Mouse (Mus musculus) neutrophil, adult 5-6 weeks (primary cell): ENCODE measurements at regions not wholly inside any gene's neighbourhood (a gene's known extent, or its start where the extent isn't known, plus 50 kb on each side); places are given as distances from the start of the nearest gene placed in this dataset.

Source experiments
- ATAC-seq: fragments of 151-379, 151-347 bp; 2 replicates; pipeline ENCODE4 v1.8.0; 2017; ENCODE audit warnings: mild to moderate bottlenecking, moderate TSS enrichment; ENCODE audit not compliant: insufficient number of reproducible peaks, poor library complexity, low FRiP score, severe bottlenecking; ENCODE audit errors: extremely low read depth

DNA sequence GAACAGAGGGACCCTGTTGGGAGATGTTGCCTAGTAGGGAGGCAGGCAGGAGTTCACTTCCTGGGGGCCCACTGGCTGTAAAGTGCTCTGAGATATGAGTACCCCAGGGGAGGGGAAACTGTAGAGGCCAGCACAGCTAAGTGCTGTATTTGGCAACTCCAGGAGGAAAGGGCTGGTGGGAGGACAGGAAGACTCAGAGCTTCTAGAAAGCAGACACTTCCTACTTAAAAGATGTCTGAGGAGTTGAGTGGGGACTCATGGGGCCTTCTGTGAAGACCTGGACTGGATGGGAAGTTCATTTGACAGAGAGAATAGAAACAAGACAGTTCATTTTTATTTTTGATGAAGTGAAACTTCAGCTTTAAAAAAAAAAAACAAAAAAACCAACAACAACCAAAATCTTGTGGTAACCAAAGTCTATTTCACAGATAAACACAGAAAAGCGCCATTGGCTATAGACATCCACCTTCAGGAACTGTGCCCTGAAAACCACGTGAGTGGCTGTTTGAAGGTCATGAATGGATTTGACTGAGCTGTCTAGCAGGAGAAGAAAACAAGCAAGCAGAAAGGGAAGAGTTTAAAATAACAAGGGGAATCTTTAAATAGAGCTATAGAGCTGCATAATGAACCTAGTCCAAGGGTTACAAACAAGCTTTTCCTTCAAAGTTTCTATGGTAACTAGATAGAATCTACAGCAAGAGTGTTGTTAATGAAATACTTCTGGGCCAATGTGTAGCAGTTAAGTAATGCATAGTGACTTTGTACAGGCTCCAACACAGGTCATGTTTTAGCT, 105.9 kb upstream of the Arhgap5 start:
- ATAC-seq: no peak

DNA sequence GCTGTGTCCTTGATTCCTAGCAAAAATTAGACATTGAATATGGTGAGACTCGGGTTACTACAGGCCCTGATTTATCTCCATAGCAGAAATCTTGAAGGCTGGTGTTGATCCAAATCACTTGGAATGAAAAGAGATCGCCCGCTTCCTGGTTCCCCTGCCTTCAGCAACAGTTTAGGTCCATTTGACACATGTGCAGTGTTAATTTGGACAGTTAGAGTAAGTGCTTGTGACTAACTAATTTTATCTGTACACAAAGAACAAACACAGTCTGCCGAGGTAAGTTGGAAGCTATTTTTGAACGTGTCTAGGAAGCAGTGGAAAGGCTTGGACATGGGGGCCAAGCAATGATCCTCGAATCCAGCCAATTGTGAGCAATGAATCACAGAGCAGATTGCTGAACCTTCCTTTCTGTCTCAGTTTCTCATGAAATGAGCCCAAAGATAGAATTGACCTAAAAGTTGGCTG, 105.2 kb upstream of the Arhgap5 start:
- ATAC-seq: no peak

DNA sequence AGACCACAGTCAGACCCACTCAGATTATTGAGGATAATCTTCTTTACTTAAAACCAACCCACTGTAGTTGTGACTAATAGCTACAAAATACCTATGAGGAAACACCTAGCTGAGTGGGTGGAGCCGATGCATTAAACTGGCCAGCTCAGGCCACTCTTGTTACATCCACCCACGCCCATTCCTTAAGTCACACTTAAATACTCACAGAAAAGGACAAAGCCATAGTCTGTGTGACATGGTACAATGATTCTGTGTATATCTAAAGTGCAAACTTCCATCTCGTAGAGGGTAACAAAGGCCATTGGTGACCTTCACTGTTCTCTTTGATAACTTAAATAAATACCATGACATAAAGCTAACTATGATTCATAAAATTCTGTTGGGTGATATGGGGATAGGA, 103.7 kb upstream of the Arhgap5 start:
- no peak for ATAC-seq

DNA sequence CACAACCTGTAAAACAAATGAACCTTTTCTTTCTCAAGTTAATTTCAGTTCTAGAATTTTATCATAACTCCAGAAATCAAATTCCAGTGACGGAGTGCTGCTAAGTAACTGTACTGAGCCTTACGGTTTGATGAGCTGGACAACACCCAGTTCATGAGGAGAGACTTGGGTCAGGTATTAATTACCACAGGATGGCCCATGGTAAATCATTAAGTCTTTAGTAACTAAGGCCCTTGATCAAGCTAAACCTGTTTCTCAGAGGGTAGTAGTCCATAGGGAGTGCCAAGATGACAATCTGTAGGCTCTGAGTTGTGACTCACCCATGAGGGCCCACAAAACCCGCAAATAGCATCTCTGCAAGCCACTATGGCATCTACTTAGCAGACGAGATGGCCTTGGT, 101.1 kb upstream of the Arhgap5 start:
- no peak for ATAC-seq

DNA sequence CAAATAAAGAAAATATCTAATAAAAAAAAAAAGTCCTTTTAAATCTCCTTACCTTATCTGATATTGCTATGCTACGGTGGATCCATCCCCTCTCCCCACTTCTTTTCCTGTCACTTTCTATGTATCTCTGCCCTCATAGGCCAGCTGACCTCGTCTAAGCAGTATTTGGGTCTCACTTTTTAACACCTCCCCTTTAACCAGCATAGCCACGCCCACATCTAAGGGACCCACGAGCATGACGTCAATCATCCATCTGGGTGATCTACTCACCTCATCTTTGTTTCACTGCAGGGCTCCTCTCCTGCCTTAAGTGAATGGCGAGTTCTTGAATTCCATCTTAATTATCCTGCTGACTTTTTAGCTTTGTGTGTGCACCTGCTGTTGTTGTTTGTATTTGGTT, 97.4 kb upstream of the Arhgap5 start:
- ATAC-seq: no peak

DNA sequence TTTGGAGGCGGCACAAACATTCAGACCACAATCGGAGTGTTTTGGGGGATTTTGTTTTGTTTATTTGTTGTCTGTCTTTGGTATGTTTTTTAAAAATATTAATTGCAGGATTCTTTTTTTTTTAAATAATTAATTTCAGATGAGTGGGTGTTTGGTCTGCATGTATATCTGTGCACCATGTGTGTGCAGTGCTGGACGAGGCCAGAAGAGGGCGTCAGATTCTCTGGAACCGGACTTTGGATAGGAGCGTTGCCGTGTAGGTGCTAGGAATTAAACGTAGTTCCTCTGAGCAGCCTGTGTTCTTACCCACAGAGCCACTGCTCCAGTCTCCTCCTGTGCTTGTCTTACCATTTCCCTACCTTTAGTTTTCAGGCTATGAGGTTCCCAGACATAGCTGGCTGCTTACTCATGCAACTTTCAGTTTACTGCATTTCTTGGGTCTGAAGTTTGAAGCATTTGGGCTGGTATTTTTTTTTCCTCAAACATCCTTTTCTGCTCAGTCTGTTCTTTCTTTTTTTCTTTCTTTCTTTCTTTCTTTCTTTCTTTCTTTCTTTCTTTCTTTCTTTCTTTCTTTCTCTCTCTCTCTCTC, 95.4 kb upstream of the Arhgap5 start:
- no peak for ATAC-seq

DNA sequence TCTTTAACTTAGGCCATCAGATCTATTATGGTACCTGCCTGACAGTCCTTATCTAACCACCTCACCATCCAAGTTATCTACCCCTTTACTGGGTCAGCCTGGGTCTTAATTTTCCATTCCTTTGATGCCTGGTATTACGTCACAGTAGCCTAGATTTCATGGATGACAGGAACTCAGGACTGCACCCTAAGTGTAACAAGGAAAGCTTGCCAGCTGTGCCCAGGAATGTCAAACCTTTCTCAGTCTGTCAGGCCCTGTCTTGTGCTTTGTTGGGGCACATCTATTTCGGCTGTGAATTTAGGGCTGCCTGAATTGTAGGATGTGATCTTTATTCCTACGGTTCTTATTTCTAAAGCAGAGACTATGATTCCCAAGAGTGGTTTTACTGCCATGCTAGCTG, 94.6 kb upstream of the Arhgap5 start:
- no peak for ATAC-seq

DNA sequence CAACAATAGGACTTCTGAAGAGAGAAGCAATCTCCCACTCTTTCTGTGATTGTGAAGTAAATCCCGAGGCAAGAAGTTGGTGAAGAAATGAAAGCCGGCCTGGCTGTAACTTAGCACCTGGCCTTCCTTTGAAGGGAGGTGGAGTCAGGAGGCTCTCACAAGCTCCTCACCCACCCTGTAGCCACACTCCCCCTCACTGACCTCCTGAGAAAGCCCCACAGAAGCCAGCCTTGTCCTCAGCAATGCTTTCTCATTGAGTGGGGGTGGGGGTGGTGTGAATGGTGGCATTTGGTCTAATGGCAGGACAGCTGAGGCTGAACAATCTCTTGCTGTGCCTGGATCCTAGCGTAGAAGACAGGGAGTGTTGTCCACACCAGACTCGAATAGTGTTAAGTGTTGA, 91.6 kb upstream of the Arhgap5 start:
- no peak for ATAC-seq

DNA sequence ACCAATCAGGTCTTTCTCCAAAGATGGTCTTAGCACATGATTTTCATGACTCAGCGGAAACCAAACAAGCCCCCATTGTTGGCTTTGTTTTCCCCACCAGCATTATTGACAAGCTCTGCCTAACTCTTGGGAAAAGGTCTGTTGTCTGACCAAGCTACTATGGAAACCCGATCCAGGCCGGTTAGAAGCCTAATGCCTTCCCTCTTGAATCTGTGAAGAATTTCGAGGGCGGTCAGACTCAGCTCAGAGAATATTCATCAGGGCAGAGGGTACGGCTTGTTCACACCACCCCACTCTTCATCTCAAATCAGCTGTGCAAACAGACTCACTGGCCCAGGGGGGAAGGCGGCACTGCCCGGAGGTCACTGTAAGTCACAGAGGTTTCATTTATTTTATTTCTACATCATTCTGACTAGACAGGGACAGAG, 90.7 kb upstream of the Arhgap5 start:
- ATAC-seq: no peak

DNA sequence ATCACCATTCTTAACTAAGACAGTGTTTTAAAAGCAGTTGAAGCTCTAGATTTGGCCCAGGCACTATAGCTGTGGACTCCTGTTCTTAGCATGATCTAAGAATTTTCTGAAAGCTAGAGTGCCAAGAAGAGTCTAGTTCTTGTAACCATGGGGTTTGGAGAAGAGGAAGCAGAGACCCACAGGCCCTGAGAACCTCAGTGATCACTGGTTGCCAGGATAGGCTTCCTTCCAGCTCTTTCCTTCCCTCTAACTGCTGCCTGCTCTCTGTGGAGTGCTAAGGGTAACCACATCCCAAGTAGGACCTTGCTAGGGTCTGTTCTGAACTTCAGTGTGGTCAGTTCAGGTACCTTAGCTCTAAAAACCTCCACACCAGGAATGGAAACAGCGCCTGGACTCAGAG, 81.0 kb upstream of the Arhgap5 start:
- ATAC-seq: no peak

DNA sequence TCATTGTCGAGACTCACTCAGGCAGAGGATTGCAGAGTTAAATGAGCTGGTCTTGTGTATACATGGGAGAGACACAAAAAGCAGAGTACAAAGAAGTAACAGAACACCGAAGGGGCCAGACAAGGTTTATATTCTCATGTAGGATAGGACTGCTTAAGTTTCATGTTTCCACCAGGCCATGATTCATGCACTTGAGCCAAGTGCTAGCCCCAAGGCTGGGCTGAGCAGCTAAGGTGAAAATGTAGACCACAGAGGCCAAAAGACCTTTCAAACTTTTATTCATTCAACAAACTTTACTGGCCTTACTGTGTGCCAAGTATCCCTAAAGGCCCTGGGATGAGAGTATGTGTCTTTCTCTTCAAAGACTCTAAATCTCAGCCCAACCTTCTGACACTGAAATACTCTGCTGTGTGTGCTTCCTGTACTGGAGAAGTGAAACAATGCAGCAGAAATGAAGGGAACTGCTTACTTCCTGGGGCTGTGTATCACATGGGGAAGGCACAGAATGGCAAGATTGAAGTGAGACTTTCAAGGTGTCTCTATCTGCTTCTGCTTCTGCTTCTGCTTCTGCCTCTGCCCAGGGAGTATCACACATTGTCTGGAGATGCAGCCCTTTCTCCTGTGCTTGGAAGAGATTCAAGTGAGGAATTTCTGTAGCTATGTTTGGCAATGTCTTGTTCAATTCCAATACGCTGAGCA, 79.3 kb upstream of the Arhgap5 start:
- no peak for ATAC-seq

DNA sequence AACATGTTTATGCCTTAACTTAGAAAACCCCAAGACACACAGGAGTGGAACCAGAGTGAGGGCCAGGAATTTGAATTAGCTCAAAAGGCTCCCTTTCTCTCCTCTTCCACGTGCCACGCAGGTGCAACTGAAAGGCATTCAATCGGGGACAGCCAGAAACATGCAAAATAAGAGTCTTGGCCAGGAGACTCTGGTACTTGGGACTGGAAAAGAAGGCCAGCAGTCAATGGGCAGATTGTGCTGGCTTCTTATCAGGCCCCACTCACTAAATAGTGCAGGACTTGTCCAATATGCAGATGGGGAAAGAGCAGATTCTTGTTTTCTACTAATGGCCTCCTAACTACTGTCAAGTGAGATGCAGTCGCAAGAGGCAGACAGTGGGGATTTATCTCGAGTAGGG, 73.8 kb upstream of the Arhgap5 start:
- ATAC-seq: no peak

DNA sequence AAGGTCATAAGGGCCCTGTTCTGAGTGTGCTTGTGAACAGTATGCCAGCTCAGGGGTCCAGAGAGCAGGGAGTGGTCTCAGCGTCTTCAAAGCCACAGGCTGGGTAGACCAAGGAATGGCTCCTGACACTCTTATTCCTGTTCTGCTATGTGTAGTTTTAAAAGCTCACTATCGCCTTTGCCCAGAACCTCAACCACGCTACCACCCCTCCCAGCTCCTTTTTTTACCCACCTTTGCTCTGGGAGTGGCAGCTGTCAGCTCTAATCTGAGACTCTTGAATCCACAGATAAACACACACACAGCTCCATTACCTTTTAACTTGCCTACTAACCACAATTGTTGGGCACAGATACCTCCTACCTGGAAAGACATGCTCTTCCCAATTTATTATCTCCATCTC, 71.8 kb upstream of the Arhgap5 start:
- ATAC-seq: no peak

DNA sequence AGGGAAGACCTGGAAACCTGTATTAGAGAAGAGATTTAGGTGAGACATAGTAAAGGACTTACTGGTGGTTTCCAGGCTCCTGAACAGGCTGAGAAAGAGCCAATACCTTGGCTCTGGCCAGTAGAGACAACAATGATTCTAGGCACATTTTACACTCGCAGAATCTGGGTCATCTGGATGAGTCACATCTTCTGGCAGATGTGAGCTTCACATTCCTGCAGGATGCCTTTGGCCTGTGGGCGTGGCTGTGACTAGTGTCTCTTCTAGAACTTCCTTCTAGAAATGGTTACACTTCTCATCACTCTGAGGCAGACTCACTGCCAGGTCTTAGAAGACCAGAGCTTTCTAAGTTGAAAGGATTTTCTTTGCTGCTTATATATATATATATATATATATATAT, 69.8 kb upstream of the Arhgap5 start:
- no peak for ATAC-seq

DNA sequence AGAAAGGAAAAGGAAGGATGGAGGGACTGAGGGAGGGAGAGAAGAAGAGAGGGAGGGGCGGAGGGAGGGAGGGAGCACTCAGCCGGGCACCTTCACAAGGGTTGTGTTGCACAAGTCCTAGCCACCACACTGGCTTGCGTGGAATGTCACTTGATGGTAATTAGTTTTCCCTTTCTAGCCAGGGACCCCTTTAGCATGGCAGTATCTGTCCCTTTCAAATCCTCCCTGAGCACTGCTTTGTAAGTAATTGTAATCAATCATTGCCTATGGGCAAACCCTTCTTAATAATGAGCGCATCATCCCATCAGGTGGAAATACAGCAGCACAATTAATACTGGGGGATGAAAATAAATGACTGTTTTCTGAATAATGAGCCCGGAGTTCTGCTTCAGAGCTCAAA, 68.5 kb upstream of the Arhgap5 start:
- ATAC-seq: no peak

DNA sequence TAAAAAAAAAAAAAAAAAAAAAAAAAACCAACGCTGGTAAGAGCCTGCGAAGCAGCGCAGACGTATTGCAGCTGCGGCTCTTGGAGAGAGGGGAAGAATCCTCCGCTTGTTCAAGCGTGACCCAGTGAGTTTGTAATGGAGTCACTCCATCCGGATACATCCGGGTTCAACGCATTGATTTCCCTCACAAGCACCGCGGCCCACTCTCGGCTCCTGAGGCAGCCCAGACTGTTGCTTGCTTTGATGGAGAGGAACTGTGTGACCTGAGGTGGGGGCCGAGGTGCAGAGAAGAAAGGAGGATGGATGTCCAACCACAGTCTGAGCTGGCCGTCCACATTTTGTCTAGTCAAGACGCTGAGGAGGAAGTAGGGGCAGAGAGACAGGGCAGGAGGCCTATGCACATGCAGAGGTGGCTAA, 68.0 kb upstream of the Arhgap5 start:
- no peak for ATAC-seq

DNA sequence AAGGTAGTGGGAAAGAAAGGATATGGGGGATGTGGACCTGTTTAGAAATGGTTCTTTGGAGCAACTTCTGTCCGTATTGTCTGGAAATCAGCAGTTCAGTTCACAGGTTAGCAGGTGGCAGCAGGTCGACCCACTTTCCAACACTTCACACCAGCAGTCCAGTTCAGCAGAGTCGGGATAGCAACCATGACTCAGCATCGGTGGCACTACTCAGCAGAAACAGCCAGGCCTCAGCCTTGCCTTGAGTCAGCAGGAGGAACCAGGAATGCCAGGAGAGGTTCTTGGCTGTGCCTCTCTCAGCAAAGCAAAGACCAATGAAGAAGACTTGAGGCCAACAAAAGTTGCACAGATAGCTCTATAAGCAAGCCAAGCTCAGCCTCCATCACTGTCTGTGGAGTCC, 66.8 kb upstream of the Arhgap5 start:
- no peak for ATAC-seq

DNA sequence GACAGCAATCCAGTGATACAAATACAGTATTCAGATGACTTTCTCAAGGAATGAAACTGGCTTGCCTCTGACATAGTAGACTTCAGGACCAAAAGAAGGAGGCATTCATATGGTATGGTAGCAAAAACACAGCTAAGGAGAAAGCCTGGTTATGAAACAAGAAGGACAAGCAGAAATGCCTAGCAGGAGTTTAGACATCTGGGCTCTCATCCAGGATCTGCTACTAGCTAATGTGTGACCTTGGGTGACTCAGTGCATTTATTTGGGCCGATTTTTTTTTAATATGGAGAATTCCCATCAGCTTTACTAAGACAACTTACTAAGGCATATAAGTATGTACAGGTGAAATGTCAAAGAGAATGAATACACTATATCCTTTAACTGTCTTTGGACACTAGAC, 64.5 kb upstream of the Arhgap5 start:
- no peak for ATAC-seq

DNA sequence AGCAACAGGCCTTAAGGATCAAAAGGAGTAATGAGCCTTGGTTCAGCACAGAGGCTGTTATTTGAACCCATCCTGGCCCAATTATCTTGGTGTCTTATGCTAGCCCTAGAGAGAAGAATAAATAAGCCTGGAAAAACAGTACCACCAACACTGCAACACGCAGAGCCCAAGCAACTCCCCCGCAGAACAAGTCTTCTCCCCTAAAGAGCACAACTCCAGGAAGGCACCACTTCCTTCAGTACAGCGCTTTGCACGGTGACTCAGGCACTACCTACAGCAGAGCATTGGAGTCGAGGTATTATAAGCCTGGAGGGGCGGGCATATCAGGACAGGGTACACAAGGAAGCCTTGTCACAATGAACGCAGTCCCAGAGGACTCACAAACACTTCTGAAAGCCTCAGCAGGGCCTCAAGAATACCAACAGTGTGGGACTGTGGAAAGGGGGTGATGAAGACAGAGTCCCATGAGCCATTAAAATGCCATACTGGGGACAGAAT, 62.9 kb upstream of the Arhgap5 start:
- ATAC-seq: no peak

DNA sequence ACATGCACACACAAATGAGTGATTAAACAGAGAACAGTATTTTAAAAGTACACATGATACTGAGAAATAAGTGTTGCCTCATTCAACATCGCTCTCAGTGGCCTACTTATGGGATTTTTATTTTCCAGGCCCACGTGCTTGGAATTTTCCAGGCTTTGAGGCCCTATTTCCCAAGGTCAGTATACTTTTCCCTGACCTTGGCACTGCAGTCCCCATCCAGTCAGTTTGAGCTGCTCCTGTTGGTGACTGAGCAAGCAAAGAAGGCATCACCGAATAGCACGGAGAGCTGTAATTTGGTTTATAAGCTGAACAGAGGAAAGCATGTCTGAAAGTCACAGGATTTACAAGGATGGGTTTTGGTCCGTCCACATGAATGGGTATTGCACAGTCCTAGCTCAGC, 61.4 kb upstream of the Arhgap5 start:
- ATAC-seq: no peak
